Mouse (Mus musculus): Measurements from ENCODE around the gene Arap1. TPM values are rescaled to one million over a fixed set of nuclear protein-coding genes. Genes with fewer than 3 reads are reported as not detected.
A peak's percentile ranks its signal among the peaks of the same experiment; 100 is the strongest.

Gene Arap1
- polyA plus RNA-seq, 1 experiment: 31.5 TPM

DNA sequence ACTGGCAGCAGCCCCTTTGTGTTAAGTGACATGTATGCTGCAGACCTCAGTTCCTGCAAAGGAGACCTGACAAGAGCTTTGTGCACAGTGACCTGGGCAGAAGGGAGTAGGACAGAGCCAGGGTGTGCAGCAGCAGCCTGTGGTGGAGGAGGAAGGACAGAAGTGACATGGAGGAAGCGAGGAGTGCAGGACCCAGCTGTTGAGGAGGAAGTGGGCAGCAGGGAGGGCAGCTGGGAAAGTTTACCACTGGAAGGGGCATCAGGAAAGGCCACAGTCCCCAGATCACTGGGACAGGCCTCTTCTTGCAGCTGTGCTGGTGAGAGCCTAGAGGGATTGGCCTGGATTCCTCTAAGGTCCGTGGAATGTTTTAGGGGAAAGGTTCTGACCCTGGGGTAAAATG lies 31.9 kb downstream of the Arap1 start:
- Histone ChIP-seq H3K27ac (ENCODE audit: insufficient read depth, low read length) (no peak overlapping the region), H3K4me1 (ENCODE audit: control insufficient read depth, insufficient read depth, low read length) (peaks cover 2% of the 10 kb centered on the region), H3K9me3 (replicated peaks; ENCODE audit: control insufficient read depth, insufficient read depth, low read length, poor library complexity, severe bottlenecking) (no peaks in the 10 kb centered on the region), H3K36me3 (ENCODE audit: control insufficient read depth, insufficient read depth, low read length, poor library complexity, severe bottlenecking) (no peaks in the 10 kb centered on the region), H3K27me3 (ENCODE audit: control insufficient read depth, insufficient read depth, low read length, poor library complexity, severe bottlenecking) (no peaks in the 10 kb centered on the region), H3K9ac (ENCODE audit: low read depth, poor library complexity, severe bottlenecking) (no peak overlapping the region), H3K4me3 (ENCODE audit: low read depth, low read length) (no peak overlapping the region)
- TF ChIP-seq EP300 (IDR thresholded peaks at IDR 0.05; ENCODE audit: insufficient read depth, low read depth, low read length) (no peak), CTCF (IDR thresholded peaks at IDR 0.05; ENCODE audit: low read depth, low read length) (no peak), POLR2A (IDR thresholded peaks at IDR 0.05; ENCODE audit: insufficient read depth, low read length) (no peak)

DNA sequence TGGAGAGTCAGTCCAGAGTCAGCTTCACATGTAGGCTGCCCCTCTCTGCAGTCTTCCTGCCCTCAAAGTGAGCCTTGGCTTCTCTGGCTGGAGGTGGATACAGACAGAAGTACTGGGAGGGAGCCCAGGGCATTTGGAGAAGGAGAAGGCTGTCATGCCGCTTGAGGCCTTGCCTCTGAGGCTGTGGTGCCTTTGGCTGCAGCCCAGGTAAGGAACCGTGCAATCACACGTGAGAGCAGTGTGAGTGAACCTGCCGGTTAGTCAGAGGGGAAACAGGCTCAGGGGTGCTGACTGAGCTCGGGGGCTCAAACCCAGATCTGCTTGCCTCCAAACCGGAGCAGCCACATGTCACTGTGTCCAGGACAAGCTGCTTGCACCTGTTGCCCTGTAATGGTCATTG lies 33.6 kb downstream of the Arap1 start:
- Histone ChIP-seq H3K36me3 (ENCODE audit: control insufficient read depth, insufficient read depth, low read length, poor library complexity, severe bottlenecking) (no peaks in the 10 kb centered on the region), H3K9me3 (replicated peaks; ENCODE audit: control insufficient read depth, insufficient read depth, low read length, poor library complexity, severe bottlenecking) (no peaks in the 10 kb centered on the region), H3K4me3 (ENCODE audit: low read depth, low read length) (no peak overlapping the region), H3K27me3 (ENCODE audit: control insufficient read depth, insufficient read depth, low read length, poor library complexity, severe bottlenecking) (no peaks in the 10 kb centered on the region), H3K4me1 (ENCODE audit: control insufficient read depth, insufficient read depth, low read length) (peaks cover 4% of the 10 kb centered on the region), H3K9ac (ENCODE audit: low read depth, poor library complexity, severe bottlenecking) (no peak overlapping the region), H3K27ac (ENCODE audit: insufficient read depth, low read length) (no peak overlapping the region)
- TF ChIP-seq CTCF (IDR thresholded peaks at IDR 0.05; ENCODE audit: low read depth, low read length) (no peak), POLR2A (IDR thresholded peaks at IDR 0.05; ENCODE audit: insufficient read depth, low read length) (no peak), EP300 (IDR thresholded peaks at IDR 0.05; ENCODE audit: insufficient read depth, low read depth, low read length) (no peak)

GRCm38 (mm10) chr7:101382378-101382777 lies 34.5 kb downstream of the Arap1 start:
- no peaks in the 10 kb centered on the region for H3K9me3 ChIP-seq (replicated peaks; ENCODE audit: control insufficient read depth, insufficient read depth, low read length, poor library complexity, severe bottlenecking)
- H3K4me3 ChIP-seq (ENCODE audit: low read depth, low read length): no peak overlapping the region
- no peaks in the 10 kb centered on the region for H3K27me3 ChIP-seq (ENCODE audit: control insufficient read depth, insufficient read depth, low read length, poor library complexity, severe bottlenecking)
- H3K9ac ChIP-seq (ENCODE audit: low read depth, poor library complexity, severe bottlenecking): no peak overlapping the region
- no peak for TF ChIP-seq POLR2A (IDR thresholded peaks at IDR 0.05; ENCODE audit: insufficient read depth, low read length)
- H3K36me3 ChIP-seq (ENCODE audit: control insufficient read depth, insufficient read depth, low read length, poor library complexity, severe bottlenecking): no peaks in the 10 kb centered on the region
- H3K27ac ChIP-seq (ENCODE audit: insufficient read depth, low read length): no peak overlapping the region
- peaks cover 4% of the 10 kb centered on the region for H3K4me1 ChIP-seq (ENCODE audit: control insufficient read depth, insufficient read depth, low read length)

GRCm38 (mm10) chr7:101383756-101384155 lies 35.9 kb downstream of the Arap1 start:
- Histone ChIP-seq H3K36me3 (ENCODE audit: control insufficient read depth, insufficient read depth, low read length, poor library complexity, severe bottlenecking) (no peaks in the 10 kb centered on the region), H3K9ac (ENCODE audit: low read depth, poor library complexity, severe bottlenecking) (no peak overlapping the region), H3K4me1 (ENCODE audit: control insufficient read depth, insufficient read depth, low read length) (peaks cover 4% of the 10 kb centered on the region), H3K27ac (ENCODE audit: insufficient read depth, low read length) (no peak overlapping the region), H3K4me3 (ENCODE audit: low read depth, low read length) (no peak overlapping the region), H3K27me3 (ENCODE audit: control insufficient read depth, insufficient read depth, low read length, poor library complexity, severe bottlenecking) (no peaks in the 10 kb centered on the region), H3K9me3 (replicated peaks; ENCODE audit: control insufficient read depth, insufficient read depth, low read length, poor library complexity, severe bottlenecking) (no peaks in the 10 kb centered on the region)
- no peak for TF ChIP-seq CTCF (IDR thresholded peaks at IDR 0.05; ENCODE audit: low read depth, low read length)
- no peak for TF ChIP-seq EP300 (IDR thresholded peaks at IDR 0.05; ENCODE audit: insufficient read depth, low read depth, low read length)
- no peak for TF ChIP-seq POLR2A (IDR thresholded peaks at IDR 0.05; ENCODE audit: insufficient read depth, low read length)

GRCm38 (mm10) chr7:101384931-101385330 lies 37.1 kb downstream of the Arap1 start:
- peak overlapping the region; percentile 9; the same call in 1 of the 2 replicates for H3K27ac ChIP-seq (ENCODE audit: insufficient read depth, low read length)
- H3K4me3 ChIP-seq (ENCODE audit: low read depth, low read length): no peak overlapping the region
- H3K9ac ChIP-seq (ENCODE audit: low read depth, poor library complexity, severe bottlenecking): no peak overlapping the region
- H3K4me1 ChIP-seq (ENCODE audit: control insufficient read depth, insufficient read depth, low read length): peaks cover 4% of the 10 kb centered on the region
- no peaks in the 10 kb centered on the region for H3K36me3 ChIP-seq (ENCODE audit: control insufficient read depth, insufficient read depth, low read length, poor library complexity, severe bottlenecking)
- no peaks in the 10 kb centered on the region for H3K27me3 ChIP-seq (ENCODE audit: control insufficient read depth, insufficient read depth, low read length, poor library complexity, severe bottlenecking)
- H3K9me3 ChIP-seq (replicated peaks; ENCODE audit: control insufficient read depth, insufficient read depth, low read length, poor library complexity, severe bottlenecking): no peaks in the 10 kb centered on the region
- TF ChIP-seq EP300 (IDR thresholded peaks at IDR 0.05; ENCODE audit: insufficient read depth, low read depth, low read length) (no peak), POLR2A (IDR thresholded peaks at IDR 0.05; ENCODE audit: insufficient read depth, low read length) (no peak), CTCF (IDR thresholded peaks at IDR 0.05; ENCODE audit: low read depth, low read length) (no peak)

GRCm38 (mm10) chr7:101385331-101385733 lies 37.5 kb downstream of the Arap1 start:
- Histone ChIP-seq H3K9ac (ENCODE audit: low read depth, poor library complexity, severe bottlenecking) (no peak overlapping the region), H3K27me3 (ENCODE audit: control insufficient read depth, insufficient read depth, low read length, poor library complexity, severe bottlenecking) (no peaks in the 10 kb centered on the region), H3K9me3 (replicated peaks; ENCODE audit: control insufficient read depth, insufficient read depth, low read length, poor library complexity, severe bottlenecking) (no peaks in the 10 kb centered on the region), H3K4me1 (ENCODE audit: control insufficient read depth, insufficient read depth, low read length) (peaks cover 4% of the 10 kb centered on the region), H3K4me3 (ENCODE audit: low read depth, low read length) (no peak overlapping the region), H3K36me3 (ENCODE audit: control insufficient read depth, insufficient read depth, low read length, poor library complexity, severe bottlenecking) (no peaks in the 10 kb centered on the region), H3K27ac (ENCODE audit: insufficient read depth, low read length) (0 out of 2 replicates have a peak overlapping the region, but pooled peaks have one; percentile 22)
- TF ChIP-seq CTCF (IDR thresholded peaks at IDR 0.05; ENCODE audit: low read depth, low read length) (no peak), EP300 (IDR thresholded peaks at IDR 0.05; ENCODE audit: insufficient read depth, low read depth, low read length) (0 out of 2 replicates have a peak, but pooled peaks have one; percentile 14), POLR2A (IDR thresholded peaks at IDR 0.05; ENCODE audit: insufficient read depth, low read length) (no peak)
